Mouse (Mus musculus) limb, embryonic 11.5 days (tissue): ENCODE data around the gene 1810046K07Rik. TPM values are rescaled to one million over a fixed set of nuclear protein-coding genes. Genes with fewer than 3 reads are reported as not detected.

ENCODE experiments used
- ATAC-seq: fragments of 200-750 bp; cut with Nextera tagmentation; 2 replicates; pipeline ENCODE4 v1.8.0; 2017; ENCODE audit warnings: low read depth; ENCODE audit not compliant: insufficient number of reproducible peaks, low FRiP score, low TSS enrichment
- DNase-seq: peaks from one replicate; pipeline ENCODE4 v3.0.0-alpha.2; 2015; ENCODE audit warnings: low spot score
- H3K27ac ChIP-seq: fragments of 300-500 bp; sonication (generic); replicated peaks from 2 replicates; pipeline ENCODE4 v1.5.1; 2014; ENCODE audit warnings: low read depth, mild to moderate bottlenecking, low read length
- H3K27me3 ChIP-seq: fragments of 300-500 bp; sonication (generic); 2 replicates; pipeline ENCODE4 v1.6.1; 2014; ENCODE audit warnings: mild to moderate bottlenecking, low read length, mixed read lengths; ENCODE audit not compliant: control insufficient read depth, insufficient read depth
- H3K36me3 ChIP-seq: fragments of 300-500 bp; sonication (generic); 2 replicates; pipeline ENCODE4 v1.6.1; 2014; ENCODE audit warnings: mild to moderate bottlenecking, low read length, moderate library complexity, mixed read lengths; ENCODE audit not compliant: control insufficient read depth, insufficient read depth
- H3K4me1 ChIP-seq: fragments of 300-500 bp; sonication (generic); 2 replicates; pipeline ENCODE4 v1.6.1; 2014; ENCODE audit warnings: low read length, mixed read lengths; ENCODE audit not compliant: control insufficient read depth, insufficient read depth
- H3K4me2 ChIP-seq: fragments of 300-500 bp; sonication (generic); 2 replicates; pipeline ENCODE4 v1.6.1; 2014; ENCODE audit warnings: low read depth, mild to moderate bottlenecking, moderate library complexity; ENCODE audit not compliant: severe bottlenecking
- H3K4me3 ChIP-seq: fragments of 300-500 bp; sonication (generic); 2 replicates; pipeline ENCODE4 v1.5.1; 2014; ENCODE audit warnings: low read depth, low read length
- H3K9ac ChIP-seq: fragments of 300-500 bp; sonication (generic); 2 replicates; pipeline ENCODE4 v1.6.1; 2014; ENCODE audit warnings: mild to moderate bottlenecking, low read length
- H3K9me3 ChIP-seq: fragments of 300-500 bp; sonication (generic); 2 replicates; pipeline ENCODE4 v1.6.1; 2016; ENCODE audit warnings: low read length; ENCODE audit not compliant: control insufficient read depth
- WGBS: fragments of 180-500 bp; shearing (Covaris S2); extraction: QIAGEN DNeasy Blood & Tissue Kit; methylation state at CpG from one replicate; pipeline ENCODE4 v1.1.7; 2014; 5-methylcytosine and 5-hydroxymethylcytosine counted together
- polyA plus RNA-seq: library from polyadenylated mRNA; unstranded; fragments of >200 nt; fragmentation: Nextera tagmentation; extraction: Ambion mirVana; gene quantifications from 2 replicates; pipeline ENCODE4 v1.2.1, GENCODE M21; 2014

1810046K07Rik gene
- polyA plus RNA-seq: not detected in 2 replicates

- WGBS: 86% methylated on average over 3 of the region's 3 CpGs
- Histone ChIP-seq H3K27ac (no peak within 1 kb of the TSS), H3K4me1 (no peaks in the 10 kb centered on the region), H3K4me3 (no peak within 1 kb of the TSS), H3K36me3 (no peaks in the 10 kb centered on the region), H3K9me3 (no peaks in the 10 kb centered on the region), H3K27me3 (no peaks in the 10 kb centered on the region), H3K4me2 (no peak within 1 kb of the TSS), H3K9ac (no peak within 1 kb of the TSS)
- no peak for ATAC-seq
- no peak for DNase-seq
Measured at GRCm38 (mm10) chr9:51328731-51329130, at the start of gene 1810046K07Rik. Gene 1810046K07Rik (minus strand): TSS chr9:51328917.

DNA sequence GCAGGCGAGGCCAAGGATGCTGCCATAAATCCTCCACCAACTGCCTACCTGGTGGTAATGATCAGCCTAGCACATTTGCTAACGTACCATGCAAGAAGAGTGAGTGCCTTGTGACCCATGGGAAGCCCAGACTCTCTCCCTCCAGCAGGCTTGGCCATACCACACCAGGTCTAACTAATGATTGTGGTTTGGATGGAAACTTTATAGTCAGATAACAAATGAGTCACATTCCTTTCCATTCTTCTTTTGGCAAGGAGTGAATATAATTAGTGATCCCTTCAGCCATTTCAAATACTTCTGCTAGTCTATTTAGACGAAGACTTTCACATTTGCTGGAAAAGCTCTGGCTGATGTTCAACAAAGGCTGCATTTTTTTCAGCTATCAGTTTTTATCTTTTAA is 40.8 kb upstream of the 1810046K07Rik start:
- H3K27me3 ChIP-seq: no peaks in the 10 kb centered on the region
- no peaks in the 10 kb centered on the region for H3K36me3 ChIP-seq
- H3K9me3 ChIP-seq: no peaks in the 10 kb centered on the region
- H3K4me3 ChIP-seq: no peak overlapping the region
- DNase-seq: no peak
- no peak overlapping the region for H3K9ac ChIP-seq
- H3K4me1 ChIP-seq: no peaks in the 10 kb centered on the region
- ATAC-seq: no peak
- no peak overlapping the region for H3K4me2 ChIP-seq
- WGBS: 71% methylated on average over 3 of the region's 3 CpGs
- no peak overlapping the region for H3K27ac ChIP-seq

DNA sequence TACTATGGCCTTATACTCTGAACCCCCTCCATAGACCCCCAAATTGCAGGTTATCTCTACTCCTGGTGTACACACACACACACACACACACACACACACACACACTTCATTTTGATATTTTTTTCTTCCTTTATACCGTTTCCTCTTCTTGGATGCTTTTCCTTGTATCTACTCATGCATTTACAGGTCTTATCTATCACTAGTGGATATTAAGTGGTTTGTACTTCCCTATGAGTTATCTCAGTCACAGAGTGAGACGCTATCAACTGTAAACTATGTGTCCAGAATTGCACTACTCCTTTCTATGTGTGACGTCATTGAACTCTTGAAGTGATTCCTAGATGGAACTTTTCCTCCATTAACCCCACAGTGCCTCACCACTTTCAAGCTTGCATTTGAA is 38.4 kb upstream of the 1810046K07Rik start:
- H3K9ac ChIP-seq: no peak overlapping the region
- no peak for ATAC-seq
- no peak overlapping the region for H3K4me2 ChIP-seq
- no peaks in the 10 kb centered on the region for H3K36me3 ChIP-seq
- H3K9me3 ChIP-seq: no peaks in the 10 kb centered on the region
- no peaks in the 10 kb centered on the region for H3K27me3 ChIP-seq
- no peak overlapping the region for H3K4me3 ChIP-seq
- no peak for DNase-seq
- H3K27ac ChIP-seq: no peak overlapping the region
- 89% methylated on average over 3 of the region's 3 CpGs for WGBS
- no peaks in the 10 kb centered on the region for H3K4me1 ChIP-seq

GRCm38 (mm10) chr9:51364059-51364458 is 35.3 kb upstream of the 1810046K07Rik start:
- Histone ChIP-seq H3K9ac (no peak overlapping the region), H3K4me3 (no peak overlapping the region), H3K4me2 (no peak overlapping the region), H3K27me3 (no peaks in the 10 kb centered on the region), H3K9me3 (no peaks in the 10 kb centered on the region), H3K36me3 (no peaks in the 10 kb centered on the region), H3K4me1 (no peaks in the 10 kb centered on the region), H3K27ac (no peak overlapping the region)
- DNase-seq: no peak
- 79% methylated on average over 4 of the region's 4 CpGs for WGBS
- no peak for ATAC-seq

DNA sequence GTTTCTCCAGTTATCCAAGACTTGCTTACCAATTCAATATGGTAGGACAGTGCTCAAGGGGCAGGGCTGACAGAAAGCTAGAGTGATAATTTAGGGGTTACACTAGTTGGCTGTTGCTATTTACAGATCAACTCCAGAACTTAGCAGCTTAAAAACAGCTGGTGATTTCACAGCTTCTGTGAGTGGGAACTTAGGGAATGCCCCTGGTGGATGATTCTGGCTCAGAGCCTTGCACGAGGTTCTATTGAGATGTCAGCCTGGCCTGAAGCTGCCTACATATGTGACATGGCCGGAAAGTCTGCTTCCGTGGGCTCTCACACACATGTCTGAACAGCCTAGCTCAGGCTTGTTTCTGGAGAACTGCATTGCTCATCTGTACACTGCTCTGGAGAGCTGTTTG is 24.8 kb upstream of the 1810046K07Rik start:
- DNase-seq (no peak), ATAC-seq (no peak)
- Histone ChIP-seq H3K4me1 (no peaks in the 10 kb centered on the region), H3K27me3 (no peaks in the 10 kb centered on the region), H3K27ac (no peak overlapping the region), H3K4me2 (no peak overlapping the region), H3K36me3 (no peaks in the 10 kb centered on the region), H3K9me3 (no peaks in the 10 kb centered on the region), H3K4me3 (no peak overlapping the region), H3K9ac (no peak overlapping the region)
- WGBS: 79% methylated on average over 3 of the region's 3 CpGs

- H3K36me3 ChIP-seq: no peaks in the 10 kb centered on the region
- no peak overlapping the region for H3K4me3 ChIP-seq
- H3K27ac ChIP-seq: no peak overlapping the region
- 86% methylated on average over 3 of the region's 3 CpGs for WGBS
- H3K9ac ChIP-seq: no peak overlapping the region
- H3K4me1 ChIP-seq: no peaks in the 10 kb centered on the region
- H3K4me2 ChIP-seq: no peak overlapping the region
- no peak for DNase-seq
- ATAC-seq: no peak
- no peaks in the 10 kb centered on the region for H3K27me3 ChIP-seq
- H3K9me3 ChIP-seq: no peaks in the 10 kb centered on the region
Measured at GRCm38 (mm10) chr9:51352896-51353295, 24.2 kb upstream of the 1810046K07Rik start.

DNA sequence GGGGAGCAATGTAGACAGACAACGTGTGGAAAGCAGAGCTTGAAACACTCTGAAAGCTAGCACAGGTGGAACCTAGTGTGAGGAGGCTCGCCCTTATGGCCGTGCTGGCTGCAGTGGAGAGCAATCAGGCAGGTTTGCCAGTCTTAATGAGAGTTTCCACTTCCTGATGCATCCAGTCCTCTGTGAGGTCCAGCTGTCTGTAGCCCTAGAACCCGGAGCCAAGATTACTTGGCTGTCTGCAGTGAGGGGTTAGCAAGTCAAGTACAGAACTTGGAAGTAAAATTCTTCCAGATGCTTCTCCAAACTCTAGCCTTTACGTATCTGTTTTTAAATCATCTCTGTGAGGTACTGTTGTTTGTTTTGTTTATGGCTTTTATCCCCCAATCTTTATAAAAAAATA is 20.7 kb upstream of the 1810046K07Rik start:
- 75% methylated on average over 5 of the region's 5 CpGs for WGBS
- no peak overlapping the region for H3K4me2 ChIP-seq
- H3K9me3 ChIP-seq: no peaks in the 10 kb centered on the region
- no peak overlapping the region for H3K27ac ChIP-seq
- H3K4me3 ChIP-seq: no peak overlapping the region
- no peak overlapping the region for H3K9ac ChIP-seq
- H3K27me3 ChIP-seq: no peaks in the 10 kb centered on the region
- DNase-seq (no peak), ATAC-seq (no peak)
- H3K4me1 ChIP-seq: no peaks in the 10 kb centered on the region
- H3K36me3 ChIP-seq: no peaks in the 10 kb centered on the region

DNA sequence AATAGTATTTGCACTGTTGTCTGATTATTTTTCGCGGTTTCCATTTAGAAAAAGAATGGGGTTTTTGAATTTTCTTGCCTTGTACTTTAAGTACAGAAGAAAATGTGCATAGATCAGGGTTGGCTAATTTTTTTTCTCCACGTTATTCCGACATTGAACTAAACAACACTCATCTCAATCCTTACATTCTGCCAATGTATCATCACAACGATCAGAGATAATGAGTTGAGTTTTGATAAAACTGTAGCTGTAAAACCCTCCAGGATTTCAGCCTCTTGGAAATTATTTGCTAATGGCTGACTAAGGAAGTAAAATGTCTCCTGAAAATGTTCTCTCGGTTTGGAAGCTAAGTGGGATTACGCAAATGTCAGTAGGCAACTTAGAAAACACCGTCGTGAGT is 17.1 kb upstream of the 1810046K07Rik start:
- H3K4me1 ChIP-seq: no peaks in the 10 kb centered on the region
- no peak overlapping the region for H3K27ac ChIP-seq
- no peaks in the 10 kb centered on the region for H3K36me3 ChIP-seq
- H3K9ac ChIP-seq: no peak overlapping the region
- ATAC-seq: no peak
- no peak for DNase-seq
- no peaks in the 10 kb centered on the region for H3K9me3 ChIP-seq
- 89% methylated on average over 9 of the region's 9 CpGs for WGBS
- no peak overlapping the region for H3K4me2 ChIP-seq
- no peak overlapping the region for H3K4me3 ChIP-seq
- no peaks in the 10 kb centered on the region for H3K27me3 ChIP-seq

DNA sequence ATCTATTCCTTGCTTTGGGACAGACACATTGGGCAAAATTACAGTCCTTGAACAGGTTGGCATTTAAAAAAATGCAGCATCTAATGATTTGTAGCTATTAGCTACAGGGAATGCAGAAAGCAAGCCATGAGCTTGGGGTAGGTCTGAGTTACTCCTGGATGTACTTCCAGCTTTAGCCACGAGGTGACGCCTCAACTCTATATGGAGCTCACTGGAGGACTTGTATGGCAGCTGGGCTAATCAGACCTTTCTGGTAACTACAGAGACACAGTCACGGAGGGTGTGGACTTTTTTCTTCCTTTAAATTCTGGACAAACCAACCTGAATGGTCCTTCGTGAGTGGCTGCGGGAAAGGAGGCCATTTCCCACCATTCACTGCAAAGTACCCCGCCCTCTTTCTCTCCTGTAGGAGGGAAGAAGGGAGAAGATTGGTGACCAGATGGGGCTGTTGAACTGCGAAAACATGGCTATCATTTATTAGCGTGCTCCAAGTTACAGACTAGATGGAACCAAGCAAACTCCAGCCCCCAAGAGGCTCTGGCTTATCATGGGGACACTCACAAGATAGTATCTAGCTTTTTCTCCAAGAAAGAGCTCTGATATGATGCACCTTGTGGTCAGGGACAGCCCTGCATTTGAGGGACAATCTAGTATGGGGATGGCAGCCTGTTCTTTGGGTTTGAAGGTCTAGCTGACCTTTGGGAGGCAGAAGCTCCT is 6.7 kb upstream of the 1810046K07Rik start:
- no peaks in the 10 kb centered on the region for H3K27me3 ChIP-seq
- 23% methylated on average over 8 of the region's 8 CpGs for WGBS
- no peak overlapping the region for H3K9ac ChIP-seq
- no peak overlapping the region for H3K27ac ChIP-seq
- ATAC-seq (peak; percentile 57; the same call in 1 of the 2 replicates), DNase-seq (peak; percentile 88)
- H3K4me1 ChIP-seq: no peaks in the 10 kb centered on the region
- H3K4me3 ChIP-seq: no peak overlapping the region
- no peaks in the 10 kb centered on the region for H3K9me3 ChIP-seq
- H3K36me3 ChIP-seq: no peaks in the 10 kb centered on the region
- no peak overlapping the region for H3K4me2 ChIP-seq
